Mouse (Mus musculus): ENCODE results near the gene Gm17542. TPM values are rescaled to one million over a fixed set of nuclear protein-coding genes. Genes with fewer than 3 reads are reported as not detected.

Gene Gm17542
- not detected for total RNA-seq (2023)

DNA sequence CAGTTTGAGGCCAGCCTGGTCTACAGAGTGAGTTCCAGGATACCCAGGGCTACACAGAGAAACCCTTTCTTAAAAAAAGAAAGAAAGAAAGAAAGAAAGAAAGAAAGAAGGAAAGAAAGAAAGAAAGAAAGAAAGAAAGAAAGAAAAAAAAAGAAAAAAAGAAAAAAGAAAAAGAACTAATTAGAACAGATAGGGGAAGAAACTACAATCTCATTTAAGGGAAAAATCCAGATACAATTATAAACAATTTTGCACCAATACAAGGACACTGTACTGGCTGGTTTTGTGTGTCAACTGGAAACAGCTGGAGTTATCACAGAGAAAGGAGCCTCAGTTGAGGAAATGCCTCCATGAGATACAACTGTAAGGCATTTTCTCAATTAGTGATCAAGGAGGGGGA lies at the start of gene Gm17542:
Gene Gm17542 (minus strand): TSS at position 101 of the 400 bp plus-strand sequence.

DNA sequence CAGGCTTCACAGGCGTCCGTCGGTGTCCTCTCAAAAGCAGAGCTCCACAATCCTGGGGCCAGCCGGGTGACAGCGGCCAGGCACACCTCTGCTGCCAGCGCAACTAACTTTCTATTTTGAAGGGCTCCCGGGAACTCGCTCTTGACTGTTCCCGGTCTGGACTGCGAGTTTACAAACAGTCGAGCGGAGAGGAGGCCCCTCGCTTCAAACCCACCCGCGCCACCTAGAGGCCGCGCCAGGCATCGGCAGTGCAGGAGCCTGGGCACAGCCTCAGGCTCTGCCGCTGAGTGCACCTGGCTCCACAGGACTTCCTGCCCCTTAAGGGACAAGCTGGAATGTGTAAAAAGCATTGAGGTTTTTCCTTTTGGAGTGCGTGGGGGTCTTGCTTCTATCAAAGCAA lies 42.5 kb downstream of the Gm17542 start, which contains the start of gene Edar:
Gene Edar (minus strand): TSS at position 122 of the 400 bp plus-strand sequence.

Other genes starting within 250 kb of the Gm17542 start
- gene Ccdc138, start 220.3 kb downstream of the Gm17542 start, total RNA-seq (2023): 1 to 10 TPM; 3.5 to 3.6 TPM
- not detected for gene Edar, start 42.6 kb downstream of the Gm17542 start, total RNA-seq (2023)
- not detected for gene Sh3rf3, start 95.1 kb upstream of the Gm17542 start, total RNA-seq (2023)

All from B cell, adult 67 days (primary cell).